Mouse (Mus musculus): Measurements from ENCODE around the gene Gucd1.
"Not testable (repeated sequence)": the region's sequence is repeated elsewhere in the genome, so short reads cannot be mapped to it uniquely, and the experiment has no call there.

Gene Gucd1

DNA sequence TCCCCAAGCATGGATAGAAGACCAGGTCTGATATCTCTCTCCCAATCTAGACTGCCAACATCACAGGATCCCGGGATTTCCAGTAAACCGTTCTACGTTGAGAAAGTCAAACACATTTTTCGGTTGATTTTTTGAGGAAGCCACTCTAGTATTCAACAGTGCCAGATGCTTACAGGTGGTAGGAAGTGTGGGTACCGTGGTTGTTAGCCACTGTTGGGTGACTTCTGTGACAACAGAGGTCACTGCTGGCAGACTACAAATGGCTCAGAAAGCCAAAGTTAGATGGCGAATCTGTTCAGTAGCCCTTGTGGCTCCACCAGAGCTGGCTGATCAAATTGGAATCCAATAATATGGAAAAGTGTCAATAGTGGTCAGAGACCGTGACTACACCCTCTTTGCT, 14.1 kb downstream of the Gucd1 start:
- DNase-seq (ENCODE audit: inconsistent ontology term): no peak

DNA sequence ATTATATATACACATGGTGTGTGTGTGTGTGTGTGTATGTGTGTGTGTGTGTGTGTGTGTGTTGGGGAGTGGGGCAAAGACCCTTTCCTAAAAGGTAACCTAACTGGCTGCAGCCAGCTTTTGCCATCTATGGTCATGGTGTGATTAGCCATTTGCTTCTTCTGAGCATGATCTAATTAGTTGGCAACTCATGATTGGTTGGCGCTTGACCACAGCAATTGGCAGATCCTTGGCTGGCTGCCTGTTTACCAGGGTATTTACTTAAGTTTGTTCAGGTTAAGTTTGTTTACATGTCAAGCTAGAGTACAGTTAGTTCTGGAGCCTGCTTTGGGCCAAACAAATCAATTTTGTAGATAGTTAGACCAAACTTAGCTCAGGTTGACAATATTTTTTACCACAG, 16.1 kb downstream of the Gucd1 start:
- DNase-seq (ENCODE audit: inconsistent ontology term): no peak

DNA sequence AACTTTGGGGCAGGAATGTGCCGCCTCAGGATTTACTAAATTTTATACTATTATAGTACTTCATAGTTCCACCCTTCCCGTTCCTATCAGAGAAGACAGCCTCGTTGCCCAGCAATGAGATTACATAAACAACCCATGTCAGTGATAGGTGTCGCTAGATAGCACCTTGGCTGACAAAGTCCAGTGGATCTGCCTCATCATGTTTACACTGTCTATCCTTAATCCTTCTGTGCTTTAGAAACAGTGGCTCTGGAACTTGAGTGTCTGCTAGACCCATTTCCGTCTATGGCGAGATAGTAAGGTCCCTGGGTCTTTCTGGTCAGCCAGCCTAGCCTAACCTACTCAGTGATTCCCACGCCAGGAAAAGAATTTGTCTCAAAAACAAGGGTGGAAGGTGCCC, 17.4 kb downstream of the Gucd1 start:
- no peak for DNase-seq (ENCODE audit: inconsistent ontology term)

DNA sequence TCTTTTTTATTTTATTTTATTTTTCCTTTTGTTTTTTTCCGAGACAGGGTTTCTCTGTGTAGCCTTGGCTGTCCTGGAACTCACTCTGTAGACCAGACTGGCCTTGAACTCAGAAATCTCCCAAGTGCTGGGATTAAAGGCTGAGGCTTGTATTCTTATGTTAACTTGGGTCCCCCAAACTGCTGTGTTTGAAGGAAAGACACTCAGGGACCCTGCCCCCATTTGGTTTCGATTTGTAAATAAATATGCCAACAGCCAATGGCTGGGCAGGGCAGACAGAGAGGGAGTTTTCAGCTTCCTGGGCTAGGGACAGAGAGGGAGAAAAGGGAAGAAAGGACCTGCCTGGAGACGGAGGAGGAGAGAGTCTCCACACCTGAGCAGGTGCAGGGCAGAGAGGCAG, 18.0 kb downstream of the Gucd1 start:
- DNase-seq (ENCODE audit: inconsistent ontology term): no peak

DNA sequence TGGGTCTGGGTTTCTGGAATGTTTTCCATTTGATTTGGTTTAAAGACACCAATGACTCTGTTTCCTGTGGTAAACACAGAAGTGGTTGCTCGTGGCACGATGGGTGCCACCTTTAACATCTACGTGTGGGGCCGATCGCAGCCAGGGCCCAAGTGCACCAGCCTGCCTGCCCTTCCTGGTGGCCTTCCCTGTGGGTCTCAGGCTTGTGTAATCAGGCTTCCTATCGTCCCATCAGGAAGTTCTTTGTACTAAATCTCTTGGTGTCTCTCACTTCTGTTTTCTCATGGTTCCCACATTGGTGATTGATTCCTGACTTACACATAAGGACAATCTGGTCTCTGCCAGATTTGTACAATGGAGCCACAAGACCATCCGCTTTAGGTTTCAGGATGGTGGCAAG, 18.6 kb downstream of the Gucd1 start:
- not testable (repeated sequence) for DNase-seq (ENCODE audit: inconsistent ontology term)

DNA sequence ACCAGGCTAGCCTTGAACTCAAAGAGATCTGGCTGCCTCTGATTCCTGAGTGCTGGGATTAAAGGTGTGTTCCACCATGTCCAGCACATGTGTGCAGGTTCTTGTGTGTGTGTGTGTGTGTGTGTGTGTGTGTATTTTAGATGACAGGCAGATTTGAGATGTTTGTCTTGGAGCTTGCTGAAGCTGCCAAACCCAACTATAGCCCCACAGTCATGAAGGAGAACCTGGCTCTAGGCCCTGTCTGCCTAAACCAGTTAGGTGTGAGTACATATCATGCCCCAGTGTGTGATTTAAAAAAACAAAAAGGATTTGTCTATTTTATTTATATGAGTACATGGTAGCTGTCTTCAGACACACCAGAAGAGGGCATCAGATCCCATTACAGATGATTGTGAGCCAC, 21.9 kb downstream of the Gucd1 start:
- no peak for DNase-seq (ENCODE audit: inconsistent ontology term)

DNA sequence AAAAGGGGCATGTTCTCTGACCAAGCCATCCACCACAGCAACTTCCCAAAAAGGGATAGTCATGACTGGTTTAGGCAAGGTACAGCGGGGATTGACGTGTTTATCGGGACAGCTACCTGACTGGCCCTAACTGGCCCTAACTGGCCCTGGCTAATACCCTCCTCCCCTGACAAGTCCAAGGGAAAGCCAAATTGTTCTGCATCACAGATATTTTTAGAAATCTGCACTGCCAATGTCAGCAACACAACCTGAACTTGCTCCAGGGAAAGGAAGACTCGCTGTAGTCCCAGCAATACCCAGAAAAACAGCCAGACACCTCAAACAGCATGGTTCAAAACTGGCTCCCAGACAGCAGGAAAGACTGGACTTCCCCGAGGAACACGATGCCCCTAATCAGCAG, 22.5 kb downstream of the Gucd1 start:
- DNase-seq (ENCODE audit: inconsistent ontology term): no peak

DNA sequence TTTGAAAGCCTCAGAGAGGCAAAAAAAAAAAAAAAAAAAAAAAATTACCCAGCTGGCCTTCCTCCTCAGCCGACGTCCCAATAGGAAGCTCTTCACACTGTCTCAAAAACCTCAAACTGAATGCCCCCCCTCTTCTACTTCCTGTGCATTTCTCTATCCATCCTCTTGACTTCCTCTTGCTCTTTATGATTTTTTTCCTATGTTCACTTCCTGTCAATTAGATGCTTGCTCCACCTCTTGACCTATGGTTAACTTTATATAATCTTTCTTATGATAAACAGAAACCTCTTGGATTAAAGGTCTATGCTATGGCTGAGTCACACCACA, 25.9 kb downstream of the Gucd1 start:
- DNase-seq (ENCODE audit: inconsistent ontology term): no peak

DNA sequence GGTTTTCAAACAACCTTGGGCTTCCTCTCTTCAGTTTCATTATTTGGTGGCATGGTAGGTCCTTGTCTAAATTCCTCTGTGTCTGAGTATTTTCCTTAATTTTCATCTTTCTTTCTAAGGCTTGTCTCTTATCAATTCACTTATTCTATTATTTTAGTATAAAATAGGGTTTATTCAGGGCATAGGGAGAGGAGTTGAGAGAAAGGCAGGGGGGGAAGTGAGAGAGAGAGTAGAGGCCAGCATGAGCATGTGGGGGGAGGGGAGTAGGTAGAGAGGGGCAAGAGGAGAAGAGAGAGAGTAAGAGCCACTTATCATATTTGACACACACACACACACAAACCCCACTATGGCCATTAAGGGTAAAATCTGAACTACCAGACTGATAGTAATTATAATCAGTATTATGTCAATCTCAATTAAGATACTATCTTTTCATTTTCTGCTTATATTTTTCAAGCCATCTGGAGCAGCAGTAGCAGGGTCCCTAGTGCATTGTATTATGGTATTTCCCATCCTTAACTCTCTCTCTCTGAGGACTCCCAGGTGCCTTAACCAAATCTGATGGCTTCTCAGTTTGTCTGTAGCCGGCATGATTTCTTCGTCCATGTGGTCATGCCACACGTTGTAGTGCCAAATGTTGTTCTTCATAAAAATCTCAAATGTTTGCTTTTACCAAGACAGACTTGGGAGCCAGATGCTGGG, 26.4 kb downstream of the Gucd1 start:
- DNase-seq (ENCODE audit: inconsistent ontology term): no peak

DNA sequence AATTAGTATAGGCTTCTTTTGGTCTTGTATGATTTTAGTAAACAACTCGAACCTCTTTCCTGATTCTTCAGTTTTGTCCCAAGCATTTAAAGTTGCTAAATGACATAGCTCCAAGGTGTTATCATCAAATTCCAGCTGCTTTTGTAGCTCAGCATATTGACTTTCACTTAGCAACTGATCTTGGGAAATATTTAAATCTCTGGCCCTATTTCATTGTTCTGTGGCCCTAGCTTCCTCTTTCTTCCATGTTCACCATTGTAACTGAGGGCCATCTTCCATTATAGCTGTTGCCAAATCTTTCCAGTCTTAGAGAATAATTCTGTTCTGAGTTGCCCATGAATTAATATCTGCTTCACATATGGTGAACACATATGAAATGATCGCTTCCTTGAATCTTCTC, 27.0 kb downstream of the Gucd1 start:
- no peak for DNase-seq (ENCODE audit: inconsistent ontology term)

DNA sequence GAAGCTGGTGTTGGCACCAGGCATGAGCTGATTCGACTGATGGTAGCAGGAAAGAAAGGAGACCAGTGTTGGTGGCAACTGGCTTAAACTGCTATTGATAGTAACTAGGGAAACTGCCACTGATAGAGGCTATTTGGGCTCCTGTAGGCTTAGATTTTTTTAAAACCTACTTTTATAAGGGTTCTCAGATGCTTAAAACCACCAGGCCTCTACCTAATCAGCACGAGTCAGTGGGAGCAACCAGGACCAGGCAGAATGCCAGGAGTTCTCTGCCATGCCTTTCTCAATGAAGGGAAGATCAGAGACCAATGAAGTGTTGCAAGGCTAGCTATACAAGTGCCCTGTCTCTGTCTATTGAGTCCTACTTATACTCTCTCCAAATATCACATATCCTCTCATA, 28.2 kb downstream of the Gucd1 start:
- no peak for DNase-seq (ENCODE audit: inconsistent ontology term)

DNA sequence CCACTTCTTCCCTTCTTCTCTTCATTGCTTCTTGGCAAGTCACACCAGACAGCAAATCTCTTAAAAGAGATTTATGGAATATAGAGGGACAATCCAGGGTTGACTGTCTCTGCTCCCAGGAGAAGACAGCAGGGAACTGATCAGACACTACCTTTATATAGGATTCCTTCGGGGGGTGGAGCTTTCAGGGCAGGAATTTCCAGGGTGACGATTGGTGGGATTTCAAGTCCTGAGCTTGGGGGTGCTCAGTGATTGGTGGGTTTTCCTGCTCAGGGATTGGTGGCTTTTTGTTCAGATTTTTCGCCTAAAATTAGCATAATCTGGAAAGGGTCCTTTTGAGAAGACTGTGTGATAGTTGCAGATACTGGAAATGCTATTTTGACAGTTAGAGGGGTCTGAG, 30.6 kb downstream of the Gucd1 start:
- no peak for DNase-seq (ENCODE audit: inconsistent ontology term)

DNA sequence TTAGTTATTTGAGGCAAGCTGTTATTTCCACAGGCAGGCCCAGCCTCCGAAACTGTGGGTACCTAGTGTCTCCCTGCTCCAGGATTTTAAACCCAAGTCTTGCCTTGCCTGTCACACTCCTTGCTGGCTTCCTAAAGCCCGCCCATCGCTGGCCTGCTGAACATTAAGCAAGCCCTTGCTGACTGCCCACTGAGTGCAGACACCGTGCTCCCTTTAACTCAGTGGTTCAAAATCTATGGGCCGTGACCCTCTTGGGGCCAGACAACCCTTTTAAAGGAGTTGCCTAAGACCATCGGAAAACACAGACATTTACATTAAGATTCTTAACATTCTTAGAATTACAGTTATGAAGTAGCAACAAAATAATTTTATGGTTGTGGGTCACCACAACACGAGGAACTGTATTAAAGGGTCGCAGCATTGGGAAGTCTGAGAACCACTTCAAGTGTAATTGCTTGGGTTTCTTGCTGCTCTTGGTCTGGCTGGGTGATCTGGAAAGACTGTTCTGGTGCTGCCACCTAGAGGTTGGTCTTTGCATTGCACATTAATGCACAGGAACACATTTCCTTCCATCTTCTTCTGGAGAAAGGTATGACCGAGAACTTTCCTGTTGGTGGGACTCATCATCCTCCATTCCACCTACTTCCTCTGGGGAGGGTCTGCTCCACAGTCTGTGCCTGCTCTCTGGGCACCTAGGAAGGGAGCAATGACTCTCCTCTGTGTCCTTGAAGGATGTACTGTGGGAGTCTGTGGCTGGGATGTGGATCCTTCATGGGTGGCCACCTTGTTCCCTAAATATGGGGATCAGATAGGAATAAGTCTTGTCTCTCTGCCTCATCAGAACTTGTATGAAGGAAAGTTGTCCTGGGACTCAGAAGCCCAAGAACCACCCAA, 31.4 kb downstream of the Gucd1 start:
- peak; percentile 58 for DNase-seq (ENCODE audit: inconsistent ontology term)

DNA sequence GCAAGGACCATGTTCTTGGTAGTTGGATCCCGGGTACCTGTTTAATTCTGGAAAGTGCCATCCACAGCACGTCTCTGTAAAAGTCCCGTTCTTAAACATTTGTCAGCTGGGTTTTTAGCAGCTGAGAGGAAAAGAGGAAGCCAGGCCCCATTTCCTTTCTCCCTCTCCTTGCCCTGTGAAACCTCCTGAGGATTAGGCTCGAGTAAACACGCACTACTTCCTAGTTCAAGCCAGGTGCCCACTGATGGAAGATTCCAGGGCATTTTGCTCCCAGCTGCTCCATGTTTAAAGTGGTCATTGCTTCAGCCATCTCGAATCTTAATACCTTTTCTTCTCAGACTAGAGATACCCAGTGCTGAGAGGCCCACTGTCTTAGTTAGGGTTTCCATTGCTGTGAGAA, 33.0 kb downstream of the Gucd1 start:
- no peak for DNase-seq (ENCODE audit: inconsistent ontology term)

DNA sequence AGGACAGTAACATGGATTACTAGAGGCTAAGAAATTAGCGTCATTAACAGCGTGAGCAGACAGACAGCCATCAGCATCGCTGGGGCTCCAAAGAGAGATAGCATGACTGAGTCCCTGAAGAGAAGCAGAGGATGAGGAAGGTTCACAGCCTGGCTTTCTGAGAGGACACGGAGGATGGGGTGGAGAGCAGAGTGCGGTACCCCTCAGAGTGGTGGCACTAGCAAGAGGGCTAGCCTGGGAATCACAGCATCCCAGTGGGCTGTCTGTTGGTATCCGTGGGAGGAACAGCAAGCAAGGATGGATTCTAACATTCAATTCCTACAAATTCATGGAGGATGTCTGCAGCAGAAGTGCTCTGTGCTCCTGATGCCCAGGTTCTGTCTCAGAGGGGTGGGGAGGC, 33.7 kb downstream of the Gucd1 start:
- no peak for DNase-seq (ENCODE audit: inconsistent ontology term)

DNA sequence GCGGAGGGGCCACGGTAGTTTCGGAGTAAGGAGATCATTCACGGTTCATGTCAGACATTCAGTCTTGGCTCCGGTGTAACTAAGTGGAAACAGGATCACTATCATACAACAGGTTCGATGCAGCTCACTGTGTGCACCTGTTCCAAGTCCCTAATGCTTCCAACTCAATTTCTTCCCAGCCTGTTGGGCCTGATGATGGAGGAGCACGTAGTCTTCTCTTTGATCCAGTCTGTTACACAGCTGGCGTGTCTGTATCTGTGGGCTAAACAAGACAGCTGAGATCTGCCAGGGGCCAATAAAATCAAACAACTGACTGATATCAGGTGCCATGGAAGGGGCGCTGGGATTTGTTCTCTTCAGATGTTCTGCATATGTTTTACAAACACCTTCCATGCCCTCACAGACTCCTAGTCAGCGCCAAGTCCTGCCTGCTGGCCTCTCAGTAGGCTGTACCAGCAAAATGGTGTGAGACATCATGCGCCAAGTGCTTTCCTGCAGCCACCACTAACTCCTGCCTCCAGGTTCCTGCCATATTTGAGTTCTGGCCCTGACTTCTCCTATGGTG, 34.8 kb downstream of the Gucd1 start:
- no peak for DNase-seq (ENCODE audit: inconsistent ontology term)

DNA sequence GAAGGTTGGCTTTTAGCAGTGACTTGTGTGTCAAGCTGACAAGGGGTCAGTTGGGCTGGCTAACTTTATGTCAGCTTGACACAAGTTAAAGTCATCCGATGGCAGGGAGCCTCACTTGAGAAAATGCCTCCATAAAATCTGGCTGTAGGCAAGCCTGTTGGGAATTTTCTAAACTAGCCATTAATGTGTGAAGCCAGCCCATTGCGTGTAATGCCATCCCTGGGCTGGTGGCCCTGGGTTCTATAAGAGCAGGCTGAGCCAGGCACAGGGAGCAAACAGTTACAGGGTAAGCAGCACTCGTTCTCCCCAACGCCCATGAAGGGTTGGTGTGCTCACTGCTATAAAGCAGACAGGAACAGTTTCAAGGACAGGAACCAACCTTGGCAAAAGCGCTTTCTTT, 35.5 kb downstream of the Gucd1 start:
- DNase-seq (ENCODE audit: inconsistent ontology term): no peak

DNA sequence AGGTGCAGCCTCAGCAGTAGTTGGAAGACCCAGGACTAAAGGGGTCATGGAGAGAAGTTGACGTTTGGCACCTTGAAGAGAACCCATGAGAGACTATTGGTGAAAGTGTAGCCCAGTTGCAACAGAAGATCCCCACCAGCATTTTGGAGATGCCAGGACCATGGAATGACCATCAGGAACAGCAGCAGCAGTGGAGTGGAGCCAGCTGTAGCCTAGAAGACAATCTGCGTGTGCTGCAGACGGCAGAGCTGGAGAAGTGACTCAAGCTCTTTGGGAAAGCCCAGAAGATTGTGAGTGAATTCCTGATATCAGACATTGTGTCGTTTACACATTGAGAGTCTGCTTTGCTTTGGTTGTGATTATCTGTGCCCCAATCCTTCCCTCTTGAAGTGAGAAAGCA, 36.1 kb downstream of the Gucd1 start:
- DNase-seq (ENCODE audit: inconsistent ontology term): no peak

DNA sequence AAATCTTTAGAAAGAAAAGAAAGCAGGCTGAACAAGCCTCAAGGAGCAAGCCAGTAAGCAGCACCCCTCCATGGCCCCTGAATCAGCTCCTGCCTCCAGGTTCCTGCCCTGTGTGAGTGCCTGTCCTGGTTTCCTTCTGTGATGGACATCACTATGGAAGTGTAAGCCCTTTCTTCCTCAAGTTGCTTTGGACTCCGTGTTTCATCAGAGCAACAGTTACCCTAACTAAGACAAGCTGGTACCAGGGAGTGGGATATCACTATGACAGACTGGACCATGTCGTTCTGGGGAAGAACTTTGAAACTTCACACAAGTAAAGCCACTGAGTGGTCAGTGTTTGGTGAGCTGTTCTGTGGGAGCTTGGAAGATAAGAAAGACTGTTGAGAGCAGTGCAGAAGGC, 37.8 kb downstream of the Gucd1 start:
- DNase-seq (ENCODE audit: inconsistent ontology term): no peak

DNA sequence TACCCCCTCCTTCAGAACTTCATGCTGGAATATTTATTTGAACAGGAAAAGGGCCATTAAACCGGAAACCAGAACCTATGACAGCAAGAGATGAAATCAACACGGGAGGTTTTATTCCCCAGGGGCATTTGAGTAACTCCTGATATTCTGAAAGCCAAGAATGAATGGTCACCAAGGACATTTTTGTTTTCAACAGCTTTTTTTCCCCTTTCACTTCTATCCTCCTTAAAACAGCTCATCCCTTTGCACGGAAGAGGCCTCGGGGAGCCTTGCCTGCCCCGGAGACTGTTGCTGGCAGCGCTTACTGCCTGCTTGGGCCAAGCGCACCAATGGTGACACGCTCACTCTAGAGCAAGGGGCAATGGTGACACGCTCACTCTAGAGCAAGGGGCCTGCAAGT, 40.7 kb downstream of the Gucd1 start:
- no peak for DNase-seq (ENCODE audit: inconsistent ontology term)

DNA sequence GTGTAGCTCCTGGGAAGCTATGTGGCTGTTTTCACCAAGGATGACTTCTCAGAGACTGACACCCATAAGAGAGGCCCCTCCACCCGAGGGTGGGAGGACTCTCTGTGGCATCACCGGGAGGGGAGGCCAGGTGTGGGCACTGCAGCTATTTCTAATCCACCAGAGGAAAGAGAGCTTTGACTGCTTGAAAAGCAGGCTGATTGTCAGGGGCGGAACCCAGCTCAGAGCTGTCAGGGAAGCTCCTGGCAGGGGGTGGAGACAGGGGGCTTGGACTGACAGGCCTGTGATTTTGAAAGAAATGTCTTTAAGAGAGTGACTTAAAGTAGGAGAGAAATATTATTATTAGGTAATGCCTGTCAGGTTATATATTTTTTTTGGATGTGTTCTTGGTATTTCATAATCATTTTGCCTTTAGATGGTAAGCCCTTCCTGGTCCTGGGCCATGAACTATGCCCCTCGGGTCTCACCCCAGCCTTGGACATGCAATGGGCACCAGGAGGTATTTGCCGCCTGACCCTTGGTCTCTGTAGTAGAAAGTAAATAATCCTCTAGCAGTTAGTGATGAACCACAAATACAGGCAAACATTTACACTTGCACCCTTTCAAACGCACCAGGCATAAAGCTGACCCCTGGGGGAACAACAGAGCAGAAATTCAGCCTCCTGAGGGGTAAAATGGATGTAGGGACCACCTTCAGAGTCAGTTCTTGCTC, 42.5 kb downstream of the Gucd1 start:
- DNase-seq (ENCODE audit: inconsistent ontology term): not testable (repeated sequence)

DNA sequence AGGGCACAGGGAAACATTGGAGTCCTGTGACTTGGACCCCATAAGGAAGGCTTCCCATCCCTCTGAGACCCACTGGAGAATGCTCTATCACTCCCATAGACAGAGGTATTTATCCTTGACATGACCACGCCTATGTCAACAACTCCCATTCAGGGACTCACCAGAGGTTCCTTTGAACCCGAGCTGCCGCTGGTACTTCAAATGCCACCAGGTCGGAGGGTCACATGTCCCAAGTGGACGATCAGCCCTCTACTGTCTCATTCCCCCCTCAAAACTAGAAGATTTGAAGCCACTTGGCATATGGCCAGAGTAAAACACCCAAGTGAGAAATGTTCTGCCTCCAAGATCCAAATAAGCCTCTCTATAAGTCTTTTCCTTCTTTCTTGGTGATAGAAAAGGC, 43.2 kb downstream of the Gucd1 start:
- no peak for DNase-seq (ENCODE audit: inconsistent ontology term)

DNA sequence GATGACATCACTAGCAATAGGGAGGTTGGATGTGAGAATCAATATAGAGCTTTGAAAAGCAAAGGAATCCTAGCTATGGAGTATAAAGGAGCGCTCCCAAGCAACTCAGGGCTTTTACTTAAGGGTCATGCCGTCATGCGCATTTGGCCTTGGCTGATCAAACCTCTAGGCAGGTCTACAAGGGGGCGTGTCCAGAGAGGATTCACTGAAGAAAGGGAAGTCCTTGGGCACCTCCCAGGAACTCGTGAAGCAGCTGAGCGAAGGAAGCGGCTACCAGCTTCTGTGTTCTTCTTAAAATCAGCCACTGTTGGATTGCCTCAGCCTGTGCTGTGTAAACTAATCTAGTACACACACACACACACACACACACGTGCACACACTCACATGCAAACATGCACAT, 44.4 kb downstream of the Gucd1 start:
- DNase-seq (ENCODE audit: inconsistent ontology term): no peak
